Mouse (Mus musculus) gastrocnemius, adult 2 months (tissue): ENCODE measurements around the gene Ascc2. TPM values are rescaled to one million over a fixed set of nuclear protein-coding genes. Genes with fewer than 3 reads are reported as not detected.

Experiments used
- DNase-seq: peaks from one replicate; pipeline ENCODE4 v3.0.0; 2022
- H3K27ac ChIP-seq: fragments of 200-600 bp; 2 replicates; pipeline ENCODE4 v1.8.1; 2022; ENCODE audit warnings: mild to moderate bottlenecking
- H3K4me3 ChIP-seq: fragments of 200-600 bp; 2 replicates; pipeline ENCODE4 v1.8.1; 2022; ENCODE audit warnings: mild to moderate bottlenecking, moderate library complexity
- CTCF ChIP-seq: fragments of 200-600 bp; IDR thresholded peaks from 2 replicates; pipeline ENCODE4 v1.8.1; 2022; ENCODE audit warnings: antibody characterized with exemption, mild to moderate bottlenecking, moderate library complexity
- intact Hi-C: fragments of 180-260 bp; cut with DNase I; formaldehyde crosslinking; loops from one replicate; pipeline ENCODE4 v1.15.1; 2025
- total RNA-seq, 2 experiments: library from RNA; stranded (reverse); gene quantifications; 2 replicates each; pipeline ENCODE4 v1.2.3; 2021

The Ascc2 gene
- total RNA-seq, 2 experiments from 2014 or later, result 14.4 to 16.7 TPM

- intact Hi-C loops, result no loop called here
Measured at GRCm38 (mm10) chr11:4718548-4718947, 81.0 kb downstream of the Ascc2 start.

GRCm38 (mm10) chr11:4719961-4720360 is 82.4 kb downstream of the Ascc2 start:
- no peak for TF ChIP-seq CTCF
- peak overlapping the region; percentile 77 for H3K27ac ChIP-seq
- intact Hi-C loops, result no loop called here
- H3K4me3 ChIP-seq, result no peak overlapping the region
- no peak for DNase-seq

More at GRCm38 (mm10) chr11:4718548-4718947, 81.0 kb downstream of the Ascc2 start:
- peak overlapping the region; percentile 77 for H3K27ac ChIP-seq
- no peak for TF ChIP-seq CTCF
- no peak for DNase-seq
- no peak overlapping the region for H3K4me3 ChIP-seq

GRCm38 (mm10) chr11:4720393-4720792 is 82.8 kb downstream of the Ascc2 start:
- no peak for TF ChIP-seq CTCF
- intact Hi-C loops, result no loop called here

GRCm38 (mm10) chr11:4720900-4721580 is 83.5 kb downstream of the Ascc2 start:
- no peak for DNase-seq
- intact Hi-C loops, result no loop called here
- Histone ChIP-seq H3K27ac (no peak overlapping the region), H3K4me3 (no peak overlapping the region)
- no peak for TF ChIP-seq CTCF

More at GRCm38 (mm10) chr11:4720393-4720792, 82.8 kb downstream of the Ascc2 start:
- Histone ChIP-seq H3K27ac (peak overlapping the region; percentile 77), H3K4me3 (no peak overlapping the region)
- DNase-seq, result no peak

- no peak for DNase-seq
- Histone ChIP-seq H3K27ac (no peak overlapping the region), H3K4me3 (no peak overlapping the region)
- intact Hi-C loops, result no loop called here
- no peak for TF ChIP-seq CTCF
Measured at GRCm38 (mm10) chr11:4721728-4722127, 84.2 kb downstream of the Ascc2 start.

- Histone ChIP-seq H3K4me3 (no peak overlapping the region), H3K27ac (no peak overlapping the region)
- no peak for TF ChIP-seq CTCF
- intact Hi-C loops, result loop anchor here (5.0 kb wide), 1 partner anchor 93 kb away; no protein-coding TSS in a partner anchor
- DNase-seq, result no peak
Measured at GRCm38 (mm10) chr11:4729603-4730002, 92.1 kb downstream of the Ascc2 start.

GRCm38 (mm10) chr11:4730096-4730495 is 92.5 kb downstream of the Ascc2 start:
- H3K27ac ChIP-seq, result no peak overlapping the region
- TF ChIP-seq CTCF, result no peak
- intact Hi-C loops, result loop anchor here (5.0 kb wide), 1 partner anchor 92 kb away; no protein-coding TSS in a partner anchor
- DNase-seq, result no peak
- H3K4me3 ChIP-seq, result no peak overlapping the region

- intact Hi-C loops, result loop anchor here (5.0 kb wide), 1 partner anchor 91 kb away; no protein-coding TSS in a partner anchor
- no peak overlapping the region for H3K27ac ChIP-seq
- no peak overlapping the region for H3K4me3 ChIP-seq
- TF ChIP-seq CTCF, result no peak
- DNase-seq, result peak; percentile 59
Measured at GRCm38 (mm10) chr11:4730913-4731312, 93.4 kb downstream of the Ascc2 start.

GRCm38 (mm10) chr11:4731781-4732180 is 94.2 kb downstream of the Ascc2 start:
- no peak for TF ChIP-seq CTCF
- no peak for DNase-seq
- Histone ChIP-seq H3K4me3 (no peak overlapping the region), H3K27ac (no peak overlapping the region)
- intact Hi-C loops, result loop anchor here (5.0 kb wide), 1 partner anchor 91 kb away; no protein-coding TSS in a partner anchor

- peak; percentile 24 for TF ChIP-seq CTCF
- no peak for DNase-seq
- intact Hi-C loops, result loop anchor here (5.0 kb wide), 1 partner anchor 88 kb away; no protein-coding TSS in a partner anchor
- no peak overlapping the region for H3K27ac ChIP-seq
- no peak overlapping the region for H3K4me3 ChIP-seq
Measured at GRCm38 (mm10) chr11:4734179-4734578, 96.6 kb downstream of the Ascc2 start.

Other genes with a start within 250 kb of the Ascc2 start
- gene Hormad2, start 196.6 kb upstream of the Ascc2 start, total RNA-seq, result not detected
- 10 to 100 TPM; 48.1 to 49.5 TPM for gene Mtmr3, start 42.9 kb upstream of the Ascc2 start, total RNA-seq
- gene Gm11032, start 17.7 kb upstream of the Ascc2 start, total RNA-seq, result not detected
- 1,000 to 10,000 TPM in 1 of 2 experiments, 100 to 1,000 TPM in 1; 837 to 1,167 TPM for gene Uqcr10, start 66.6 kb downstream of the Ascc2 start, total RNA-seq
- gene Zmat5, start 66.9 kb downstream of the Ascc2 start, total RNA-seq, result 10 to 100 TPM; 23.3 to 28.5 TPM
- under 1 TPM; 0.17 to 0.18 TPM for gene Cabp7, start 109.0 kb downstream of the Ascc2 start, total RNA-seq
- gene Nf2, start 211.8 kb downstream of the Ascc2 start, total RNA-seq, result 10 to 100 TPM; 50.7 to 59.7 TPM
- under 1 TPM; 0.20 to 0.31 TPM for gene Nipsnap1, start 236.2 kb downstream of the Ascc2 start, total RNA-seq